Mouse (Mus musculus) retina, adult 2 months (tissue): ENCODE data around the gene Doc2b.
"Not testable (repeated sequence)": the region's sequence is repeated elsewhere in the genome, so short reads cannot be mapped to it uniquely, and the experiment has no call there.

Experiments used
- DNase-seq: peaks from one replicate; pipeline ENCODE4 v3.0.0-alpha.2; 2012; ENCODE audit warnings: low read depth, low spot score

Gene Doc2b

DNA sequence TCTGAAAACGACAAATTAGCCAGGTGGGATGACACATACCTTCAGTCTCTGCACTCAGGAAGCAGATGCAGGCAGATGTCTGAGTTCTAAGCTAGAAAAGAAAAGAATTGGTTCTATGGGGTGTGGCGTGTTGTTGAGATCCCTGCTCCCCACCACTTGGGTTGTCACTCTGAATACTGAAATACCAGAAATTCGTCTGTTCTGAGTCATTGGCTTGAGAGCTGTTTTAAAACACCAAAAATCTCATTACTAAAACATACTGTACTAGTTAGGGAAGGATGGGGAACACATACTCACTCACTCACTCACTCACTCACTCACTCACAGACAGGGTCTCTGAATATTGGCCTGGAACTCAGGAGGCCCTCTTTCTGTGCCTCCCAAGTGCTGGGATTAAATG is 58.9 kb downstream of the Doc2b start:
- DNase-seq: no peak

GRCm38 (mm10) chr11:75735462-75736252 is 60.2 kb downstream of the Doc2b start:
- no peak for DNase-seq

- DNase-seq: no peak
Measured at GRCm38 (mm10) chr11:75733227-75733940, 62.5 kb downstream of the Doc2b start.

DNA sequence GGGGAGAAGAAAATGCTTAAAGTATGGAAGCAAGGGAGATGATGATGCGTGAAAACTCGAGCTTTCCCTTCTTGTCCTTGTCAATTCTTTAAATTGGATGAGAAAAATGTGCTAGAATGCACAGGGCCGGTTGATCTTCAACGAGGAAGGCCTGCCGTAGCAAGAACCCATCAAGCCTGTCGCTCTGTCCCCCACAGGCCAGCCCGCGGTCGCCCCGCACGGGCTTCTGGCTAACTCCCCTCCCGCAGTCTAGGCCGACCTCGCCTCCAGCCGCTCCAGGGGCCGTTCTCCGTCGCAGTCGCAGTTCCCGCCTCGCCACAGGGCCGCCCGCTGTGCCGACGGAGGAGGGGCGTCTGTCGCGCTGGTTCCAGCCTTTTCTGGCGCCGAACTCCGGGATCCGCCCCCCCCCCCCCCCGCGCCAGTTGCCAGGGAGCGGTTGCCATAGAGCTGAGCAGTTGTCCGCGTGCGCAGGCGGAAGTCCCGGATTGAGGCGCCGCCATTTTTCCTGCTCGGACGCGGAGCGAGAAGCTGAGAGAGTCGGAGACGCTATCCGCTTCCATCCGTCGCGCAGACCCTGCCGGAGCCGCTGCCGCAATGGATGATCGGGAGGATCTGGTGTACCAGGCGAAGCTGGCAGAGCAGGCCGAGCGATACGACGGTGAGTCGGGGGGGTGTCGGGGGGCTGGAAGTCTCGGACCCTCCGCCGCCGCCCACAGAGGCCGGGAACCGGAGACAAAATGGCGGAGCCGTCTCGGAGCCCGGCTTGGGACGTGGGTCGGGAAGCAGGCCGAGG is 63.2 kb downstream of the Doc2b start, which contains the start of gene Ywhae:
Gene Ywhae (plus strand): TSS at position 436 of the 793 bp plus-strand sequence.
- peak; percentile 90 for DNase-seq

DNA sequence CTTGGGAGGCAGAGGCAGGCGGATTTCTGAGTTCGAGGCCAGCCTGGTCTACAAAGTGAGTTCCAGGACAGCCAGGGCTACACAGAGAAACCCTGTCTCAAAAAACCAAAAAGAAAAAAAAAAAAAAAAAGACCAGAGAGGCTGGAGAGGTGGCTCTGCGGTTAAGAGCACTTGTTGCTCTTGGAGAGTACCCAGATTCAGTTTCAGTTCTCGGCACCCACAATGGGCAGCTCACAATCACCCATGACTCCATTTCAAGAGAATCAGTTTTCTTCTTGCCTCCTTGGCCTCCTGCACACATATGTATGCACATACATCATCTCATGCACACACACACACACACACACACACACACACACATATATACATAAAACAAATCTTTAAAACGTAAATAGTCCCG is 68.2 kb downstream of the Doc2b start:
- not testable (repeated sequence) for DNase-seq

DNA sequence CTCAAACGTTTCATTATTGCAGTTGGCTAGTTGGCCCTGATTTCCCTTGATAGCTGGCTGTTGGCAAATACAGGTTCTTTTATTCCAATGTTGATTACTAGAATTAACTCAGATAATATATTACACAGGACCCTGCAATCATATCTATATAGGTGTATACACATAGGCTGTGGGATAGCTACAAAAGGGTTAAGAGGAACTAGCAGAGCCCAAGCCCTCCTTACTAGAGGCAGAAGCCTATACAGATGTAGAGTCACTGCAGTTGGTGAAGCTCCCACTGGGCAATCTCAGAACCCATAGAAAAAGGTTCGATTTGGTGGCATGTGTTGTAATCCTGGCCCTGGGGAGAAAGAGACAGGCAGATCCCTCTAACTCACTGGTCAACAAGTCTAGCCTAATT is 68.7 kb downstream of the Doc2b start:
- no peak for DNase-seq

- DNase-seq: no peak
Measured at GRCm38 (mm10) chr11:75722339-75722738, 73.5 kb downstream of the Doc2b start.
